Mouse (Mus musculus) retina, postnatal 1 day (tissue): Measurements from ENCODE around the gene Gm10778.
A peak's percentile ranks its signal among the peaks of the same experiment; 100 is the strongest.

Experiments used
- DNase-seq: peaks from one replicate; pipeline ENCODE4 v3.0.0-alpha.2; 2012

The Gm10778 gene

DNA sequence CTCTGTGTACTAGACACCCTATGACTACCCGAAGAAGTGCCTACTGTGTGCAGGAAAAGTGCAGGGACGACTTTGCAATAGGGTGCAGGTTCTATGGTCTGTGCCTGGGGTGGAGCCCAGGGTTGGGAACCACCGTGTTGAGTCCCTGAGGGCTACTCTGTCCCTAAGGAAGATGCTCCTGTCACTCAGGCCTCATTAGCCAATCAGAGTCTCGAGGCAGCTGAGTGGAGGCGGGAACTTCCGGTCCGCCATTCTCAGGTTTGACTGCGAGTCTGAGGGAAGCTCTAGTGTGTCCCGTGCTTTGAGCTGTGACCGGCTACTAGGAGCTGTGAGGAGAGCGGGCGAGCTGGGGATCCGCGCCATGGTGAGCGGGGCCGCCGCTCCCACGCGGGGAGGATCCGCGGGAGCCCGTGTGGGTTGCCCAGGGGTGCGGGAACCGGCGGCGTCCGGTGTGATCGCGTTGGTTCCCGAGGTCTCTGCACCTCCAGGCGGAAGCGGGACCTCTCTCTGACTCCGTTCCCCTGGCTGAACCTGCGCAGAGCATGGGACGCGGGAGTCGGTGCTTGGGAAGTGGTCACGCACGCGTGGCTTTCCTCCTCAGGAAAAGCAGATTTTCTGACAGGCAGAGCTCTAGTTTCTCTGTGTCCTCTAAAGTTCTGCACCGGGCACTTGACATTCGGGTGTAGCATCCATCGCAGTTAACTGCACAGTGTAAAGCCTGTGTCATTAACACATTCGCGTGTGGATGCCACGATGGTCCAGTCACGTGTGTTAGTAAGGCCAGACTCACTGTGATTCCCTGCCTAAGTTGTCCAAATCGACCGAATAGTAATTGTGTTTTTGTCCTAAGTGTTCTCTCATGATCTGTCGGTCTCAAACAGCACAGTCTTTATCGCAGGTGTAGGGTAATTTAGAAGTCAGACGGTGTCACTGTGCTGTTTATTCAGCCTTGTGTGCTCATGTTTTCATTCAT lies at the start of gene Gm10778:
TSS of gene Gm10778 (plus strand) at position 257 of the 973 bp plus-strand sequence.
- DNase-seq: peak; percentile 95

DNA sequence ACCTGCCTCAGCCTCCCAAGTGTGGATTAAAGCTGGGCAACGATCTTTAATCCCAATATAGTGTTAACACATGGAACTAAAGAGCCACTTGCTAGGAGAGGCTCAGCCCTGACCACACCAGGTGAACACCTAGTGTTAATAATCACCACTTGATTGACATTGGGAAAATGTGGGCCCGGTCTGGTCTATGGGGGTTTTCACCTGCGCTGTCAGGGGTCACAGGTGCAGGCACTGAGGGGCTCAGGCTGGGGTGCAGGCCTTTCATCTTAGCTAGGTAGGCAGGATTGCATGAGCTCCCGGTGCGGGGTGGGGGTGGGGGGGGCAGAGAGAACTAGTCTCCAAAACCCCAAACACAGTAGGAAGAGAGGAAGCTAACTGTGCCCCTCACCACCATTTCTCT lies 49.2 kb upstream of the Gm10778 start:
- DNase-seq: no peak

DNA sequence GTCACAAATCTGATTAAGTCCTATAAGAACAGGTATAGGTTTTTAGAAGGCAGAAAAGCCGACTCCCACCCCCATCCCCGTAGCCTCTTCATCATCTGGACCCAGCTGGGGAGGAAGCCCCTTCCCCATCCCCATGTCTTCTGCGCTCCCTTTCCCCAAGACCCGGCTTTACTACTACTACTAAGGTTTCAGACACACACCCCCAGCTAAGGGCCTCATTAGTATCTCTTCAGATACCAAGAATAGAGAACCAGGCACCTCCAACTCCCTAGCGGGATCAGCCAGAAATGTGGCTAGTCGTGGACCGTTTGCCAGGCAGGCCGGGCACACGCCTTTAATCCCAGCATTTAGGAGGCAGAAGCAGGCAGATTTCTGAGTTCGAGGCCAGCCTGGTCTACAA lies 48.8 kb upstream of the Gm10778 start:
- DNase-seq: no peak

DNA sequence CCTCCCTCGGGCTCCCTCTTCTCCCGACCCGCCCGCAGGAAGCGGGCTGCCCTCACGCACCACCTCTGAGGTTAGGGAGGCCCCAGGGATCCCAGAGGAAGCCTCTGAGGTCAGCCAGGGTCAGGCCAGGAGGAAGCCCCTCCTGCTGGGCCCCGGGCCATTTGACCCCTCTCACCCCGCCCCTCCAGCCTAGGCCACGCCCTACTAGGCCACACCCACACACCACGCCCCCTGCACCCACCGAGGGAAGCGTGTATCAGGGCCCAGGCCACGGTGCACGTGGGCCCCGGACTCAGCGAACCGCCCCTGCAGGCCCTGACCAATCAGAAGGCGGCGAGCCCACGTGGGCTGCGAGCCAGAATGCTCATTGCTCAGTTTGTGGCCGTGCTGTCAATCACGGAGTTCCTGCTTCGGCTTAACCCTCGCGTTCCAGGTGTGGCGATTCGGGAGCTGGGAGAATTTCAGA lies 48.1 kb upstream of the Gm10778 start, which contains the start of gene Tle6:
TSS of gene Tle6 (minus strand) at position 336 of the 466 bp plus-strand sequence.
- DNase-seq: peak; percentile 97

DNA sequence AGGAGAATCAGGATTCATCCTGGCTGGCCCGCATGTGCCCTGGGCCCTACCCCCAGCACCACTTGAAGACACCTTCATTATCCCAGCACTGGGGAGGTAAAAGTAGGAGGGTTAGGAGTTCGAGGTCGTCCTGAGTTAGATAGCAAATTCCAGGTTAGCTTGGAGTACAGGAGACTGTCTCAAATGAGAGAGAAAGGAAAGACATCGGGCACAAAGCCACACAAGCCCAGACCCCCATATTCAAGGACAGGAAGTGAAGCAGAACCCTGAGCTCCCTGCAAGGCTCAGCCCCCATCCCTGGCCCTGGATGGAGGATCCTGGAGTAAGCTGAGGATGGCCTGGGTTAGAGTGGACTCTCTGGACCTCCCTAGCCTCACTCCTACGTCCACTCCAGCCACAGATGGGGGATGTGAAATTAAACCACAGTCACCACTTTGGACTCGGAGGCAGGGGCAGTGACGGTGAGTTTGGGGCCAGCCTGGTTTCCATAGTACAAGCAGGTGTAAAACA lies 47.4 kb upstream of the Gm10778 start:
- no peak for DNase-seq

DNA sequence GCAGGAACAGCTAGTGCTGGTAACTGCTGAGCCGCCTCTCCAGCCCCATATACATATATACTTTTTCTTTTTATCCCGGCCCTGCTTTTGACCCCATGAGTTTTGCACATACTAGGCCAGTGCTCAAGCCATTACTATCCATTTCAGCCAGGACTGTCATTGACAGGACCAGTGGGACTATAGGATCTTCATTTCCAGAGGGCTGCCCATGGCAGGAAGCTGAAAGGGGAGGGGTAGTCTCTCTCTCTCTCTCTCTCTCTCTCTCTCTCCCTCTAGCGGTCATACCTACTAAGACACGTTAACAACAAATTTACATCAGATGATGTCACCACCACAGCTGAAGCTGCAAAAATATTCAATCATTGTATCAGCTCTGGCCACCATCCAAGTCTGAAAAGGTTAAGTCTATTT lies 46.1 kb upstream of the Gm10778 start:
- DNase-seq: peak; percentile 90

DNA sequence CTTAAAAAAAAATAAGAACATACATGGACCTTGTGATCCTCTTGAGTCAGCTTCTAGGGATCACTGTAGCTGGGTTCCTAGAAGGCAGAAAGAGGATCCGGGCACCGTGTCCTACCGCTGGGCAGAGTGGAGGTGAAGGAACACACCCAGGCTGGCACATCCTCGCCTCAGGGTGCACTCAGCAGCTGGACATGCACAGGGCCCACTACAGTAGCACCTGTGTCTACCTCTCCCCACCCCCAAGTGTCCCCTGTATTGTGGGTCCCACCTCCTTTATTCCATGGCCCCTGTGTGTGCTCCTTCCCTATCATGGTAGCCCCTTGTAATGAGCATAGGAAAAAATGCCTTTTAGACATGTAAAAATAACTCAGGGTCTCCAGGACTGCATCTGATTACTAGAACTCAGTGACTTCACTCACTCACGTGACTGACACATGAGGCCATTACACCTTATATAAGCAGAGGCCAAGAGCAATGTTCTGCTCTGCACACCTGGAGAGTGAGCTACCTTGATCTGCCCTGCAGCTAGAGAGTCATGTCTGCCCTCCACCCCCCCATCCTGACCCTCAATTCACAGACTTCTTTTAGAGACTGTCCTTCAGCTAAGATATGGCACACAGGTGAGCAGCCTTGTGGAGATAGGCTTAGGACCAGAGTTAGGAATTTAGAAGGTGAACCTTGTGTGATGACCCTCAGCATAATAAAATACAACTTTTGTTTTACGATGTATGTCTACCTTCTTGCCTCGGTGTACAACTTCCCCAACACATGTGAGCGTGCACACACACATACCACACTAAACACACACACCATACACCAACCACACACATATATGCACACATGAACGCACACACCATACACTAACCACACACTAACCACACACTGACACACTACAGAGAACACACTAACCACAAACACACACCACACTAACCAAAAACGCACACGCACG lies 44.6 kb upstream of the Gm10778 start:
- DNase-seq: no peak

DNA sequence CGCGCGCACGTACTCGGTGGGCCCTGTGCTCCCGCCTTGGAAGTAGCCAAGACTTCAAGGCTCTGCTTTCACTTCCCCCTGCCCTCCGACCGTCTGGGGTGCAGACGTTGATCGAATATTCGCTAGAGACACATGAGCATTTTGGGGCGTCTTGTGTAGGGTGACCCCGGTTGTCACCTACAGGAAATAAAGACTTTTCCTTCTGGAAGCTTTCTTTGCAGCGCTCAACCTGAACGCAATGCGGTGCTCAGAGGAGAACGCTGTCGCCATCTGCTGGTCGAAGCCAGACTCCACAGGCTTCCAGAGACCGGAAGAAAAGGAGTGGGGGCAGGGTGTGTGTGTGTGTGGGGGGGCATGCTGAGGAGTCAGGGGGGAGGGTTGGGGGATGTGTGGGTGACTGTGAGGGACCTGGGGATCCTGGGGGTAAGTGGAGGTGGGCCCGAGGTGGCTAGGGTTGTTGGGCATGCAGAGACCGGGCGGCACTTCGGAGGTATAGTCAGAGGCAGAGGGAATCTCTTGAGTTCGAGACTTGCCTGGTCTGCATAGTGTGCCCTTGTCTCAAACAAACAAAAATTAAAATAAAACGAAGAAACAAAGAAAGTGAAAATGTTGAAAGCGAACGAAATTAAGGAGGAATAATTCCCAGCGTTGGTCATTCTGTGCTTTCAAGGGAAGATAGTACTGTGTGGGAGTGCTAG lies 43.7 kb upstream of the Gm10778 start:
- DNase-seq: peak; percentile 93

DNA sequence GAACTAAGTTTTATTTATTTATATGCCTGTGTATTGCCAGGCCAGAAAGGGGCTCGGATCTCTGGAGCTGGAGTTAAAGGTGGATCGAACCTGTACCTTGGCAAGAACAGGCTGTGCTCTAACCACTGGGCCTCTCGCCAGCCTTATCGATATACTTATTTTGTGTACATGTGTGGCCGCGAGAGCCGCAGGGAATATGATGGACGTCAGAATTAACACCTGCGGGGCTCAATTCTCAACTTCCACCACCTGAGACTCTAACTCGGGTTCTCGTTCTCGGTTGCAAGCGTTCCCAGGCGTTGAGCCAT lies 43.2 kb upstream of the Gm10778 start:
- DNase-seq: no peak

DNA sequence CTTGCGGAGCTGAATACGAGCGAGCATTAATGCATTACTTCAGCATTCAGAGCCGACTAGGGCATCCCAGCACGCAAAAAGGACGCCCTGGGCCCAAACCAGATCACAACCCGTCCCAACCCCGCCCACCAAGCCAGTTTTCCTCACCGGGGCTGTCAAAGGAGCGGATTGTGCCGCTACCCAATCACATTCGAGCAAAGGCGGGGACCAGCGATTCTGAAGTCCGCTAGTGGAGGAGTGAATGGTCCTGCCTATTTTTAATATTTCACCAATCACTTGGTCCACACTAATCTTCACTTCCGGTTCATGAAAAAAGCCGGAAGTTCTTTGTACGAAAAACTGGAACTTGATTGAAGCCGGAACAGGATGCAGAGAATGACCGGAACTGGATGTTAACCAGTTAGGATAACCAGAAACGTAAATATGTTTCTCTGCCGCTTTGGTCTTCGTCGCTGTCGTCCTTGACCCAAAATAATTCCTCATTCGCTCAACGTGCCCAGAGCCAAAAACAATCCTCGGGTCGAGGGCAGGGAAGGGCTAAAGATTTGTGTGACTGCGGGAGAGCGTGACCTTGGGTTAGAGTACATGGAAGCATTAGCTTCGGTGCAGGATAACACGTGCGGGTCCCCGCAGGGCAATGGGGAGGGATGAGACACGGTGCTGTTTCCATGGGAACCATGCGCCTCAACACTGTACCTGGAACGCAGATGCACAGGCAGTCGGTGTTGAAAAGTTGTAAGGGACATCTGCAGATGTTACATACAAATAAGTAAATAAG lies 42.7 kb upstream of the Gm10778 start, which contains the start of gene BC025920:
TSS of gene BC025920 (plus strand) at position 297 of the 778 bp plus-strand sequence.
- DNase-seq: peak; percentile 99

DNA sequence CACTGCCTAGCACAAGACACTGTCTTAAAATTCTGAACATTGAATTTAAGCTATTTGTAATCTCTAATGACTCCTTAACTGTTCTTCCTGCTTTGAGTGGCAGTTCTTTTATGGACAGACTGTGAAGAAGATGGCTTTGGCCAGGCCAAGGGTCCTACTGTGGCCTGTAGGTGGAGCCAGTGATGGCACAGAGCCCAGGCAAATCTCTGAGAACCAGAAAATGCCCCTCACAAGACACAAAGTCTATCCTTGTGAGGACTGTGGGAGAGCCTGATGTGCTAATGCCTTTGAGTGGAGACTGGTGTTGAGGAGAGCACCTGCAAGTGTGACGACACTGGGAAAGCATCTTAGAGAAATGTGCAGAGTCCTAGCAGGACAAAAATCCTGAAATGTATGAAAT lies 40.6 kb upstream of the Gm10778 start:
- DNase-seq: no peak

DNA sequence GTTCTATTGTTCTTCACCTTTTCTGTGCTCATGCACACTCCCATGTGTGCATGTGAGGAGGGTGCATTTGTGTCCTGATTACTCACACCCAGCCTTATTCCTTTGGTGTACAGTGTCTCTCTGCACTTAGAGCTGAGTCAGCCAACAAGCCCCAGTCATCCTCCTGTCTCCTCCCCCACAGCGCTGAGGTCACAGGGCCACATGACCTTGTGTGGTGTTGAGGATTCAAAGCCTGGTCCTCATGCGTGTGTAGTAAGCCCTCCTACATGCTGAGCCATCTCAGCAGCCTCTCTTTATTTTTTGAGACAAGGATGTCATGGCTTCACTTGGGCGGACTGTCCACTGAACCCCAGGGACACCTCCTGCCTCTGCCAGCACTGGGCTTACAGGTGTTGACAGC lies 36.1 kb upstream of the Gm10778 start:
- DNase-seq: no peak

DNA sequence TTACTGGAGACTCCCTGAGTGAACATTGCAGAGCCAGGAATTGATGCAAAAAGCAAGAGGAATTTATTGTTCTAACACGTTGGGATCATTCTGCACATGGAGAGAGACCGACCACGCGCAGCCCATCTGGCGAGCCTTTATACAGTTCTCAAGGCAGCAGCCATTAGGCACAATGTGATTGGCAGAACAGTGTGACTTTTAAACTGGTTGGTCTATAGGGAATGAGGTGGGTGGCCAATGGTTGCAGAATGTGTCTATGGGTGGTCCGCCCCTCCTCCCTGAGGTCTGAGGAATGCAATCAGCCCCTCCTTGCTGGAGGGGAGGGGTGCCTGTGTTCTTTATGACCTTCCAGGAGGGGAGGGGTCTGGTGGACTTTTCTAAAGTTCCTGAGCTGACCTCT lies 33.4 kb upstream of the Gm10778 start:
- DNase-seq: no peak

DNA sequence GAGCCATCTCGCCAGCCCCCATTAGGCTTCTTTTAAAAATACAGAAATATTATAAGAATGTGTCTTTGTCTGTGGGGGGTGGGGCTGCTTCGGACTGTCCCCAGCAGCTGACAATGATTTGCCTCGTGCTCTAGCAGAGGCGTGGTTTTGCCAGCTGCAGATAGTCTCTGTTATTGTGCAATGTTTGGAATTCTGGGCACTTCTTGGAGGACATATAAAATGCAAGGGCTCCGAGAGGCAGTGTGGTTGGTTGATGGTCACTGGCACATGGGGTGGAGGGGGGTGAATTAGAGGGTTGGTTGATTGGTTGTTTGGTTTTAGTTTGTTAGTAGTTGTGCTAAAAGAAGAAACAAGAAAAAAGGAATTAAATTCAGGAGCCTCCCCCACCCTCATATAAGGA lies 28.9 kb upstream of the Gm10778 start:
- DNase-seq: no peak

DNA sequence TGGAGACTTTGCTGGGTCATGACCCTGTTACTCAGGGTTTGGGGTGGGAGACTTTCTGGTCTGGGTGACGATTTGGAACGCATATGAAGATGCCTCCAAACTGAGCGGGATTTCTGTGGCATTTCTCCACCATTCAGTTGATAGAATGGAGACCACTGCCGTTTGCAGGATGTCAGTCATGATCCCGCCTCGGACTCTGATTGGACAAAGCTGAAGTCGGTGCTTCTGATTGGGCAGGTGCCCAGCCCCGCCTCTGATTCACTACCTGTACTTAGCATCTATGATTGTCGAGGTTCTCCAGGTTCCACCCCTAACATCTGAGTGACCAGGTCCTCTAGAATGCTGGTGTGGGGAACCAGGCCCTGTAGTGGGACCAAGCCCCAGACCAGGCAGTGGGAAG lies 28.1 kb upstream of the Gm10778 start:
- DNase-seq: no peak

DNA sequence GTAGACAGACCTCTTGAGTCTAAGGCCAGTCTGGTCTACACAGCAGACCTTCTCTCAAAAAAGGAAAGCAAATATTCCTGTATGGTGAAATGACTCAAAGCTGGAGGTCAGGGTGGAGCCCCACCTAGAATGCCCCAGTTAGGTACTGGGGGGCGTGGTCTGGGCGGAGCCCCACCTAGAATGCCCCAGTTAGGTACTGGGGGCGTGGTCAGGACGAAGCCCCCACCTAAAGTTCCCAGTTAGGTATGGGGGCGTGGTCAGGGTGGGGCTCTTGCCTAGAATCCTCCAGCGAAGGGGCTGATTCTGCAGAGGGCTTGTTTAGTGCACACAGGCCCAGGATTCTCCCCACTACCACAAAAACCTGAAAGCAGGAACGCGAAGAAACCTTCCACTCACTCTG lies 25.4 kb upstream of the Gm10778 start:
- DNase-seq: no peak

DNA sequence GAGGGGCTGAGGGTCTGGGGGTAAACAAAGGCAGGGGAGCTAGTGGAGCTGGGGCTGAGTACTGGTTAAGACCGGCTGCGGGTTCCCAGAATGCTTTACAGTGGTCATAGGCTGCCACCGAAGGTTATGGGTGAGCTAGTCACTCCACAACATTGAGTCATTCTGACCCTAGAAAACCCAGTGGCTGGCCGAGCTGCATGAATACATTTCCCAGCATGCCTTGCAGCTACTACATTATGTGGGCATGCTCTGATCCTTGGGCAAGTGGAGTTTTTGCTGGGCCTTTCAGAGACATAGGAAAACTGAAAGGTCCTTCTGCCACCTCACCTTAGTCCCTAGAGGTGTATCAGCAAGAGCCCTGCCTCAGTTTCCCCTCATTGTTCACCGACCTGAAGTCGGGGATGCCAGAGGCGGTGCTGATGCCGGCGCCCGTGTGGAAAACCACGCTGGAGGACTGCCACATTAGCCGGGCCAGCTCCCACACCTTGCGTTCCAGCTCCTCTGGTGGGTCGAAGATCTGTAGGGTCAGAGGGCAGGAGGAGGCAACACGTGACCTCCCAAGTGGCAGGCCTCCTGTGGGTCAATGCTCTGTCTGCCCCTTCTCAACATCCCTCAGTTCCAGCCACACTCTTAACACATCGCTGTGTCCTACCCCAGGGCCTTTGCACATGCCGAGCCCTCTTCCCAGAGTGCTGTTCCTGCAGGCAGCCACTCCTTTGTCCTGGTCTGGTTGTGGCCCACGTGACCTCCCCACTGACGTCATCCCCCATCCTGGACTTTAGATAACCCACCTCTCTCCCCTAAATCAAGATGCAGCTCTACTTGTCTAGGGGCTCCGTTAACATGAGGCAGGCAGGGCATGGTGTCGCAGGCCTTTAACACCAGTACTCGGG lies 22.5 kb upstream of the Gm10778 start:
- no peak for DNase-seq

DNA sequence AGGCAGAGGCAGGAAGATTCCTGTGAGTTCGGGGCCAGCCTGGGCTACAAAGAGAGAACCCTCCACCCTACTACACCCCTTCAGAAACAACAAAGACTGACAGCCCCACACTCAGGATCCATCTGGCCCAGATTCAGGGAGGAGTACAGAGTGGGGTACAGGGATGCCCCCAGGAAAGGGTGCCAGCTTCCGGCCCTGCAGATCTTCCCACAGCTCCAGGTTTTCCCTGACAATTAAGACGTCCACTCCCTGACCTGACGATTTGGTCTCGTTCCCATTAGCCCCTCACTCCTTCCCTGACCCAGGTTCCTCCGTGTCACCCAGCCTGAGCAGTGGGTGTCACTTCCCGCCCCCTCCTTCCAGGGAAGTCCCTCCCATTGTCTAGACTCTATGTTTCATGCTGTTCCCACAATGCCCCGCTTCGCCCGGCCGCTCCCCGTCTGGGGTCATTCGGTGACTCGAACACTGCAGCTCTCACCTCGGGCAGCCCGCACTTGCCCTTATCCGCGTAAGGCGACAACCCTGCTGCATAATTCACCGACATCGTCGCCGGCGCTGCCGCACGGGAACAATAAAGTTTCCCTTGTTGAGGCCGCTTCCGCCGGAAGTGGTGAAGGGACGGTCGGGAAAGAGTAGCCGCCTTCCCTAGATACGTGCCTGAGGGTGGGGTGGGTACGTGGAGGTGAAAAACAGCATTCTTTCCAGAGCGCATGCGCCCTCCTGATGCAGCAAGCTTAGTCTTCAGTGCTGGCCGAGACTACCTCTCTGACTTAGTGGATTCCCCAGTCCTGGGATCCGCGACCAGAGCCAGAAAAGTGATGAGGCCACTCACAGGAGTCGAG lies 21.6 kb upstream of the Gm10778 start, which contains the start of gene Sirt6:
TSS of gene Sirt6 (minus strand) at position 804 of the 842 bp plus-strand sequence.
- DNase-seq: peak; percentile 97

DNA sequence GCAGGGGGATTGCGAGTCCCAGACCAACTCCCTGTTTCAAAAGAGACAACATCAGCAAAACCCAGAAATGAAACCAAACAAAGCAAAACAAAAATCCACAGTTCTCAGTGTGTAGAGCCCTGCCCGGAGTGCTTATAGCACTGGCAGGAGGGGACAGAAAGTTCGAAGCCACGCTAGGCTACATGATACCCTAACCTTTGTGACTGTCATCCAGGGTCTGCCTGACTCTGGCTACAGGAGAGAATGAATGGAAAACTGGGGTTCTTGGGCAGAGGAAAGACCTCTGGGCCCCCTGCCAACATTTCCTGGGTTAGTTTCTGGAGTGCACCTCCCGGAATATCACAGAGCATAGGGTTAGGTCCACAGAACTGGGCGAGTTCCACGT lies 21.0 kb upstream of the Gm10778 start:
- DNase-seq: no peak

DNA sequence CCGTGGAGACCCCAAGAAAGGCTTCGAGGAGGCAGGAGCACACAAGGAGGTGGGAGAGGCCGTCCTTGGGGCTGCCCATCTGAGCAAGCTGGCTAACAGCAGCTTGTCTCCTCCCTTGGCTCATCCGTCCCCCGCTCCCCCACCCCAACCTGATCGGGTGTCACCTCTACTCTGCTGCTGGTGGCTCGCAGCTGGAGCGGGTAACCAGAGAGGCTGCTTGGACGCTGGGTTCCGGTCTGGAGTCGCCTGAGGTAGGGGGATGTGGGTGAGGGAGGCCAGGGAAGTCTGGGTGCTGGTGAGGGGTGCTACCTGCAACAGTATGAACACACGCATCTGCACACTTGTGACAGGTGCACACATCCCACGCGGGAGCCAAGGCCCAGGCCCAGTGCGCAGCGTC lies 20.5 kb upstream of the Gm10778 start, which contains the start of gene Ankrd24:
TSS of gene Ankrd24 (plus strand) at position 151 of the 400 bp plus-strand sequence.
- DNase-seq: no peak
